Mouse (Mus musculus) heart, postnatal 0 days (tissue): Measurements from ENCODE around the gene Poln.

Experiments used
- CTCF ChIP-seq: IDR thresholded peaks from 2 replicates; pipeline ENCODE4 v1.5.1; 2016; ENCODE audit warnings: antibody characterized with exemption, control low read depth, low read depth
- EP300 ChIP-seq: IDR thresholded peaks from 2 replicates; pipeline ENCODE4 v1.6.1; 2016; ENCODE audit warnings: antibody characterized with exemption, low read depth

DNA sequence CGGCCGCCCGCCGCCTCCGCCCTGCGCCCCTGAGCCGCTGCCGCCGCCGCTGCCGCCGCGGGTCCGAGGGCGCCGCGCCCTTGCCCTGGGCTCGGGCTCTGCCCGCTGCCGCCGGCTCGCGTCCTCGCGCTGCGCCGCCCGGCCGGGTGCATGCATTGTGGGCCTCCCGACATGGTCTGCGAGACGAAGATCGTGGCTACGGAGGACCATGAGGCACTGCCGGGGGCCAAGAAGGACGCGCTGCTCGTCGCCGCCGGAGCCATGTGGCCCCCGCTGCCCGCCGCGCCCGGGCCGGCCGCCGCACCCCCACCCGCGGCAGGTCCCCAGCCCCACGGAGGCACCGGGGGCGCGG, 172.6 kb downstream of the Poln start:
- no peak for TF ChIP-seq CTCF
- no peak for TF ChIP-seq EP300
